Mouse (Mus musculus) heart, postnatal 0 days (tissue): ENCODE measurements at regions not wholly inside any gene's neighbourhood (a gene's known extent, or its start where the extent isn't known, plus 50 kb on each side); places are given as distances from the start of the nearest gene placed in this dataset.

Experiments used
- ATAC-seq: fragments of 200-750 bp; cut with Nextera tagmentation; 2 replicates; pipeline ENCODE4 v1.8.0; 2017; ENCODE audit warnings: low read depth, moderate number of reproducible peaks, moderate library complexity; ENCODE audit not compliant: insufficient read depth
- DNase-seq: peaks from one replicate; pipeline ENCODE4 v3.0.0-alpha.2; 2016; ENCODE audit warnings: low spot score
- H3K27ac ChIP-seq: fragments of 300-500 bp; sonication (generic); 2 replicates; pipeline ENCODE4 v1.5.1; 2014; ENCODE audit warnings: low read depth, mild to moderate bottlenecking
- H3K27me3 ChIP-seq: fragments of 300-500 bp; sonication (generic); 2 replicates; pipeline ENCODE4 v1.6.1; 2014; ENCODE audit warnings: low read length, mixed read lengths; ENCODE audit not compliant: control insufficient read depth, insufficient read depth
- H3K36me3 ChIP-seq: fragments of 300-500 bp; sonication (generic); replicated peaks from 2 replicates; pipeline ENCODE4 v1.6.1; 2014; ENCODE audit warnings: low read length, mixed read lengths; ENCODE audit not compliant: control insufficient read depth, insufficient read depth
- H3K4me1 ChIP-seq: fragments of 300-500 bp; sonication (generic); 2 replicates; pipeline ENCODE4 v1.6.1; 2014; ENCODE audit warnings: antibody characterized with exemption; ENCODE audit not compliant: control insufficient read depth, insufficient read depth
- H3K4me2 ChIP-seq: fragments of 300-500 bp; sonication (generic); 2 replicates; pipeline ENCODE4 v1.6.1; 2014; ENCODE audit warnings: low read depth, mild to moderate bottlenecking, low read length, moderate library complexity
- H3K4me3 ChIP-seq: fragments of 300-500 bp; sonication (generic); 2 replicates; pipeline ENCODE4 v1.5.1; 2014; ENCODE audit warnings: low read depth, low read length
- H3K9ac ChIP-seq: fragments of 300-500 bp; sonication (generic); replicated peaks from 2 replicates; pipeline ENCODE4 v1.6.1; 2014; ENCODE audit warnings: low read depth, low read length, mixed read lengths
- H3K9me3 ChIP-seq: fragments of 300-500 bp; sonication (generic); replicated peaks from 2 replicates; pipeline ENCODE4 v1.6.1; 2016; ENCODE audit warnings: low read length; ENCODE audit not compliant: control insufficient read depth
- CTCF ChIP-seq: IDR thresholded peaks from 2 replicates; pipeline ENCODE4 v1.5.1; 2016; ENCODE audit warnings: antibody characterized with exemption, control low read depth, low read depth
- EP300 ChIP-seq: IDR thresholded peaks from 2 replicates; pipeline ENCODE4 v1.6.1; 2016; ENCODE audit warnings: antibody characterized with exemption, low read depth
- WGBS: fragments of 180-500 bp; shearing (Covaris S2); extraction: QIAGEN DNeasy Blood & Tissue Kit; methylation state at CpG from one replicate; pipeline ENCODE4 v1.1.7; 2014; 5-methylcytosine and 5-hydroxymethylcytosine counted together

DNA sequence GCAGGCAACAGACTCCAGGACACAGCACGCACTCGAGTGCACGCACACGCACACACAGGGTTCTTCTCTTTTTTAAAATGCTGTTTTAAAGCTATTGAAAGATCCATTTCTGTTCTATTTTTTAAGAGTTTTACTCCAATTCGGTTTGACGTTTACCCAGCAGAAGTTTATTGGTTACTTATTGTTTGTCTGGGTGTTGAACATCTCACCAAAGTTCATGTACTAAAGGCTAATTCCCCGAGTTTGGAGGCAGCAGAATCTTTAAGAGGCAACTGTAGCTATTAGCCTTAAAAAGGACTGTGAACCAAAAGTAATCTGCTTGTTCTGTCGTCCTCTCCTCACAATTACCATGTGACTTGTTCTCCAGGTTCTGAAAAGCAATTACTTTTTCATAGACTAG, 263.0 kb upstream of the Nfia start:
- Histone ChIP-seq H3K36me3 (no peaks in the 10 kb centered on the region), H3K4me3 (no peak overlapping the region), H3K27ac (no peak overlapping the region), H3K4me2 (no peak overlapping the region), H3K27me3 (no peaks in the 10 kb centered on the region), H3K9ac (no peak overlapping the region), H3K9me3 (no peaks in the 10 kb centered on the region), H3K4me1 (0 out of 2 replicates have a peak, but pooled peaks cover 4% of the 10 kb centered on the region)
- WGBS: 81% methylated on average over 8 of the region's 8 CpGs
- DNase-seq: no peak
- ATAC-seq: no peak
- no peak for TF ChIP-seq EP300

DNA sequence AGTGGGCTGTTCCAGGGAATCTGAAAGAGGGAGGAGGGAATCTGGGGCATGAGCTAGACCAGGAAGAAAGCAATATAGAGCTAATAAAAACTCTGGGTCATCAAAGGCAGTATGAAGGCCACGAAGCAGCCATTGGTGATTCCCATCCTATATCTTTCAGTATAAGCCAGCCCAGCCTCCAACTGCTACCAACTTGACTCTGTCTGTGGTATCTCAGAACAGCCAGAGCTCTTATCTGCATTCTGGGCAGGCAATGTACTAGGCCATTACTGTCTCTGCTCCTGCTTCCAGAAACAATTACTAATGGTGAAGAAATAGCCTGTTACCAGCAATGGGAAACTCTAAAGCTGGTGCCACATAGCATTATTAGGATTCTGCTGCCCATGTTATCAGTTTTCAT, 266.8 kb upstream of the Nfia start:
- Histone ChIP-seq H3K27me3 (no peaks in the 10 kb centered on the region), H3K4me2 (no peak overlapping the region), H3K9me3 (no peaks in the 10 kb centered on the region), H3K27ac (no peak overlapping the region), H3K4me3 (no peak overlapping the region), H3K4me1 (0 out of 2 replicates have a peak, but pooled peaks cover 4% of the 10 kb centered on the region), H3K9ac (no peak overlapping the region), H3K36me3 (no peaks in the 10 kb centered on the region)
- 63% methylated on average over 1 of the region's 1 CpGs for WGBS
- DNase-seq (no peak), ATAC-seq (no peak)
- no peak for TF ChIP-seq EP300
- TF ChIP-seq CTCF: no peak

GRCm38 (mm10) chr4:97491248-97491804, 281.2 kb upstream of the Nfia start:
- no peaks in the 10 kb centered on the region; the same call in 1 of the 2 replicates for H3K4me1 ChIP-seq
- H3K36me3 ChIP-seq: no peaks in the 10 kb centered on the region
- WGBS: 42% methylated on average over 2 of the region's 2 CpGs
- no peak for ATAC-seq
- DNase-seq: no peak
- H3K9me3 ChIP-seq: no peaks in the 10 kb centered on the region
- H3K27me3 ChIP-seq: no peaks in the 10 kb centered on the region
- H3K9ac ChIP-seq: no peak overlapping the region
- no peak overlapping the region for H3K4me2 ChIP-seq
- H3K4me3 ChIP-seq: no peak overlapping the region
- TF ChIP-seq CTCF (no peak), EP300 (no peak)
- no peak overlapping the region for H3K27ac ChIP-seq

- Histone ChIP-seq H3K4me2 (no peak overlapping the region), H3K27ac (no peak overlapping the region), H3K9ac (no peak overlapping the region), H3K9me3 (no peaks in the 10 kb centered on the region), H3K36me3 (no peaks in the 10 kb centered on the region), H3K4me3 (no peak overlapping the region), H3K27me3 (no peaks in the 10 kb centered on the region), H3K4me1 (no peaks in the 10 kb centered on the region; the same call in 1 of the 2 replicates)
- WGBS: 20% methylated on average over 10 of the region's 10 CpGs
- ATAC-seq (no peak), DNase-seq (no peak)
- no peak for TF ChIP-seq CTCF
- TF ChIP-seq EP300: no peak
Measured at GRCm38 (mm10) chr4:97486354-97486753, 286.2 kb upstream of the Nfia start.

DNA sequence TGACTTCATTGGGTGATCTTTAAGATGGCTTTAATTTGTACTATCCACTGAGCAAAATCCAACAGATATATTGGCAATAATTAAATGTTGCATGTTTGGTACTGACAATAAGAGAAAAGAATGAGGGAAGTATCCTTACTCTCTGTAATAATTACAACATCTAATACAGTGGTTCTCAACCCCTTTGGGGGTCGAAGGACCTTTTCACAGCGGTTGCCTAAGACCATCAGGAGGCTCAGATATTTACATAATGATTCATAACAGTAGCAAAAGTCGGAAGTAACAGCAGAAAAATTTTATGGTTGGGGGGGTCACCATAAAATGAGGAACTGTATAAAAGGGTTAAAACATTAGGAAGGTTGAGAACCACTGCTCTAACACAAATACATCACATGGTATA, 287.3 kb upstream of the Nfia start:
- Histone ChIP-seq H3K4me2 (no peak overlapping the region), H3K9ac (no peak overlapping the region), H3K36me3 (no peaks in the 10 kb centered on the region), H3K4me3 (no peak overlapping the region), H3K27me3 (no peaks in the 10 kb centered on the region), H3K27ac (no peak overlapping the region), H3K4me1 (no peaks in the 10 kb centered on the region; the same call in 1 of the 2 replicates), H3K9me3 (no peaks in the 10 kb centered on the region)
- ATAC-seq: no peak
- DNase-seq: no peak
- no peak for TF ChIP-seq EP300
- WGBS: 87% methylated on average over 3 of the region's 3 CpGs

- DNase-seq (no peak), ATAC-seq (no peak)
- H3K9ac ChIP-seq: no peak overlapping the region
- H3K4me3 ChIP-seq: no peak overlapping the region
- WGBS: 71% methylated on average over 10 of the region's 10 CpGs
- no peaks in the 10 kb centered on the region for H3K9me3 ChIP-seq
- H3K36me3 ChIP-seq: no peaks in the 10 kb centered on the region
- no peaks in the 10 kb centered on the region for H3K27me3 ChIP-seq
- no peak overlapping the region for H3K4me2 ChIP-seq
- no peaks in the 10 kb centered on the region; the same call in 1 of the 2 replicates for H3K4me1 ChIP-seq
- no peak for TF ChIP-seq CTCF
- no peak for TF ChIP-seq EP300
- no peak overlapping the region for H3K27ac ChIP-seq
Measured at GRCm38 (mm10) chr4:97482701-97483246, 289.8 kb upstream of the Nfia start.
